Mouse (Mus musculus): Measurements from ENCODE around the gene Stat5b.

The Stat5b gene

GRCm38 (mm10) chr11:100836923-100837702 lies 13.4 kb downstream of the Stat5b start:
- no peak for TF ChIP-seq GATA4 (IDR thresholded peaks at IDR 0.05; ENCODE audit: insufficient replicate concordance, low read length)

DNA sequence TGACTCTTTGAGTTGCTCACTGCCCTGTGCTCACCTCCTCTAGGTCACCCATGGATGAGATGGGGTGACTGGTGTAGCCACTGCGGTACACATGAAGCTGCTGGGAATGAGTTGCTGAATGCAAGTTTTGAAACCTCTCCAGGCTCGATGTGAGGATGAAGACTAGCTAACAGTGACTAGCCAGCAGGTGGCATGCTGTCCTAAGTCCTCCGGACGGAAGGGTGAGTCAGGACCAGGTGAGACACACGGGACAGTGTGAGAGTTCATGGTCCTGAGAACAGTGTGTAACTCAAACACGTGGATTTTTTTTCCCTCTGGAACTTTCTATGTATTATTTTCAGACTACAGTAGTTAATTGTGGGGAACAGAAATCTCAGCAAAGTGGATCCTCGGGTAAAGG lies 17.1 kb downstream of the Stat5b start:
- no peak for TF ChIP-seq GATA4 (IDR thresholded peaks at IDR 0.05; ENCODE audit: insufficient replicate concordance, low read length)

DNA sequence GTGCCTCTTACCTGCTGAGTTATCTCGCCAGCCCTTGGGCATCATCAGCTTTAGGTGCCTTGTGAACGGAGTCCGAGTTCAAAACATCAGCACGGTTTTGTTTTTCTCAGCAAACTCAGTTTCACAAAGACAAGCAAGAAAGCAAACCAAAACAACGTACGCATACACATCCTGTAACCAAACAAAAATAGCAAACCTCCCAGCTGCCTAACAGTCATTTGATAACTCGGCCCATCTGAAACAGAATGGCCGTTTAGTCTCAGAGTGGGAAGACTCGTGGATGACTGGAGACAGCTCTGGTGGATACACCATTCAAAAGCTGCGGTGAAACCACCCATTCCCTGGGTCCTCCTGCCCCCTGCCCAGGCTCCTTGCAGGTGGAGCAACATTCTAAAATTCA lies 19.1 kb downstream of the Stat5b start:
- no peak for TF ChIP-seq GATA4 (IDR thresholded peaks at IDR 0.05; ENCODE audit: insufficient replicate concordance, low read length)

GRCm38 (mm10) chr11:100829691-100830090 lies 20.8 kb downstream of the Stat5b start:
- no peak for TF ChIP-seq GATA4 (IDR thresholded peaks at IDR 0.05; ENCODE audit: insufficient replicate concordance, low read length)

DNA sequence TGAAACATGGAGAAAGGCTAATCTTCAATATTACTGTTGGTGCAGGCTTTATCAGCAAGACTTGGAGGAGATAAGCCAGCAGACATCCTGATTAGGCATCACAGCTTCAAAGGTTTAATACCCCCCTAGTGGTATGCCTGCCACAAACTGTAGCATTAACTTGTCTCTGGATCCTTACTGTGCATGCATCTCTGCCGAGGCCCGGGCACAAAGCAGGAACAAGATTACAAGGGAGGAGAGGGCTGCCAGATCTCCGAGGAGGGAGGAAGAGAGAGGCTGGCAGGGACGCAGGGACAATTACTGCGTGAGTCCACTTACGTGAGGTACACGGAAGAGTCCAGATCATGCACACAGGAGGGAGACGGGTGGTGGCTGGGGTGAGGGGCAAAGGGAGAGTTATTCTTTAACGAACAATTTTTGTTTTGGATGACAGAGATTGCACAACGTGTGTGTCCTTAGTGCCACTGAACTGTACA lies 21.8 kb downstream of the Stat5b start:
- TF ChIP-seq GATA4 (IDR thresholded peaks at IDR 0.05; ENCODE audit: insufficient replicate concordance, low read length) = no peak; the same call in 1 of the 2 replicates

DNA sequence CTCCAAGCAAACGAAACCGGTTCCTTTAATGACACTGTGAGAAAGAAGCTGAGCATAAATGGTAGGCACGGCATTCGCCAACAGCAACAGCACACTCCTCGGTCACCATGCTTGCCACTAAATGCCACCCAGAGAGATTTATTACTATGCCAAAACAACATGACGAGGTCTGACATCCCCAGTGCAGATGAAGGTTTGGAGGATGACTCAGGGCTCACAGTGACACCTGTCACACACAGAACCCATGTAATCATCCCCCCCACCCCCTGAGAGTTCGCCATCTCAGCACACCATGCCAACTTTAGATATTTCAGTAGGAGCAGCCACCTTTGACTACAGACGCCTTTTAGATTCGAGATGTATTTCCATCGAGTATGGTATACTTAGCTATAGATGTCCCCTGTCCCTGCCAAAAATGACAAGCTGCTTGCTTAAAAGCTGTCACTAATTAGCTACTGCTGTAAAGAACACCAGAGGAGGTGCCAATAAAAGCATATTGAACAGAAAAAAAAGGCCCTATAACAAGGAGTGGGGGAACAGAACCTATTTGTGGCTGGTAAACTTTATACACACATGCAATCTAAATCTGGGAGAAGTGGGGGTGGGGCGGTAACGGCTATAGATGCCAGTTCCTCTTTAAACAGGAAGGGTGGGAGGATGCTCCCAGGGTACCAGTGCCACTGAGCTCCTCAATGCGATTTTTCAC lies 24.2 kb downstream of the Stat5b start:
- TF ChIP-seq GATA4 (IDR thresholded peaks at IDR 0.05; ENCODE audit: insufficient replicate concordance, low read length) = no peak

DNA sequence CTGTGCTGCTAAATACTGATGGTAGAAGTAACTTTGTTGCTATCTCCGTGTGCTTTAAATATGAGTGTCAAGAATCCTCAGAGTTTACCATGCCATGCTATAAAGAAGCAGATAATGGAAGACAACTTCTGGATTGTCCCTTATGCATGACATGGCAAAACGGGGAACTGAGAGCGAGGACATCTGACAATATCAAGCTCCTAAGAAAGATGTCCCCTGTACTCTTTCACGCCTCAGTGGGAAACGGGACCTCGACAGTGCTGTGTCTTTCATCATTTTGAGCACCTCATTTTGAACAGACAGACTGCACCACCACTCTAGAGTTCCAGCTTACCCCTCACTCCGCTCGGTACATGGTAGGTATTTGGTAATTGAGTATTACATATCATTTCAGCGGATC lies 25.1 kb downstream of the Stat5b start:
- TF ChIP-seq GATA4 (IDR thresholded peaks at IDR 0.05; ENCODE audit: insufficient replicate concordance, low read length) = no peak

DNA sequence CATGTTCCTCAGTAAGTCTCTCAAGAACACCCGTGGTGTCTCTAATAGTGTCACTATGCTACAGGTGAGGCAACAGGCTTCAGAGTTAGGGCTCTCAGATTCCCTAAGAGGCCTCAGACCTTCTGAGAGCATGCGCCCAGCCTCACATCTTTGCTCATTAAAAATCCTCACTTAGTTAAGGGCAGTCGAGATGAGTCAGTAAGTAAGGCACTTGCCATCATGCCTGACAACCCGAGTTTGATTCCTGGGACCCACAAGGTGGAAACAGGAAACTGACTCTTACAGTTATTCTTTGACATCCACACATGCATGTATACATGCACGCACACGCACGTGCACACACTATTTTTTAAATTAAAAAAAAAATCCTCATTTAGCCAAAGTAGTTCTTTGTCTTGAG lies 26.0 kb downstream of the Stat5b start:
- no peak for TF ChIP-seq GATA4 (IDR thresholded peaks at IDR 0.05; ENCODE audit: insufficient replicate concordance, low read length)

DNA sequence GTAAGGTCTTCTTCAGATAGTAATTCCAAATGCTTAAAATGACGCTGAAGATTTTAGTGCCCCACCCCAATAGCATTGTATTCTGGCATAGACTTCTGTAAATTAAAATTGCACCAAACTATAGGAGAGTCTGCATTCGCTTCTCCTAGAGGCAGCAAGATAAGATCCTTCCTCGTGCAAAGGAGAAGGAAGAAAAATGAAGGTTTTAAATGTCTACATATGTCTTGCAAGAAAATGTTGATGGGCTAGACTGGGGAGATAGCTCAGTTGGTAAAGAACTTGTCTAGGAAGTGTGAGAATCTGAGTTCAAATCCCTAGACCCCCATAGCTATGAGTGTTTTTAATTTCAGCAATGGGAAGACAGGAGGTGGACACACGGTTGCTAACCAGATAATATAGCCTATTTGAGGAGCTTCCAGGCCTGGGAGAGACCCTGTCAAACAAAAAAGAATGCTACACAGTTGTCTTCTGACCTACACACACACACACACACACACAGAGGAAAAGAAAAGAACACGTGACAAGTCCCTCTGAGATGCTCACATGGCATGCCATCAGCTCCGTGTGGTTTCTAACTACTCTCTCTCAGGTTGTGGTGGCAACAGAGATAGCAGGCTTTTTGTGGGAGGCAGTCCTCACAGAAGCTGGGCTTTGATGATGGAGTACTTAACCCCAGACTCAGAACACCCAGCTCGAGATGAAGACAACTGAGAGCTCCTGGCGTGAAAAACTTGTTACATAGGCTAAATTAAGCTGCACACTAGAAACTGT lies 26.8 kb downstream of the Stat5b start:
- no peak for TF ChIP-seq GATA4 (IDR thresholded peaks at IDR 0.05; ENCODE audit: insufficient replicate concordance, low read length)

DNA sequence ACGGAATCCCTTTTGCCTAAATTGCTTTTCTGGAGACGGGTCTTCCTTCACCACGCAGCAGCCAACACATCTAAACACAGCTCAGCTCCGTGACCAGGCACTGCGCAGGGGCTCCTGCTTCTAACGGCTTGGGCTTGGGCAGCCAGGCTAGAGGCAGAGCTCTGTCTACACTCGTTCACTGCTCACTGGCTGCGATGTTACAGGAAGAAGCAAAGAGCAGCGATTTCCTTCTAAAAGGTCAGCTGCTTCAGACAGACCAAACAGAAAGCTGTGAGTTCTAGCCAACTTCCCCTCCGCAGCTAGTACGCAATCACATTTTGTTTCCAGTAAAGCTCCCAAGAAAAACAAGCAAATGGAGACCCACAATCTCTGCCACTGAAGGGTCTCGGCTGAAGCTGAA lies 28.2 kb downstream of the Stat5b start:
- TF ChIP-seq GATA4 (IDR thresholded peaks at IDR 0.05; ENCODE audit: insufficient replicate concordance, low read length) = no peak

- TF ChIP-seq GATA4 (IDR thresholded peaks at IDR 0.05; ENCODE audit: insufficient replicate concordance, low read length) = no peak
Measured at GRCm38 (mm10) chr11:100821605-100822220, 28.8 kb downstream of the Stat5b start.

DNA sequence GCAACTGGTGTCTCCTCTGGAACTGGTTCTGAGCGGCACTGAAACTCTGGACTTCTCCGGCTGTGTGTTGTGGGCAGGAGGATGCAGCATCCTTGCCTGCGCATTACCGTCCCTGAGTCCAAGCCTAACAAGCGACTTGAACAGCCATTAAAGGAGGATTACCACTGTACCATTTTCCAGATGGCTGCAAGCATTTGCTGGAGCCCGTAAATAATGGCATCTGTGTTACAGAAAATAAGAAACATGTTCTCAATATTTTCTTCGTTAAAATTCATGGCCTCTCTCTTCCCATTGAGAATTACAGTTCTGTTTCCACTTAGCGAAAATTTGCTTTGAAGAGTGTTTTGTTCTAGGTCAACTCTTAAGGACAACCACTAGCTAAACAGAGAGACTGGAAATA lies 30.5 kb downstream of the Stat5b start:
- no peak for TF ChIP-seq GATA4 (IDR thresholded peaks at IDR 0.05; ENCODE audit: insufficient replicate concordance, low read length)

DNA sequence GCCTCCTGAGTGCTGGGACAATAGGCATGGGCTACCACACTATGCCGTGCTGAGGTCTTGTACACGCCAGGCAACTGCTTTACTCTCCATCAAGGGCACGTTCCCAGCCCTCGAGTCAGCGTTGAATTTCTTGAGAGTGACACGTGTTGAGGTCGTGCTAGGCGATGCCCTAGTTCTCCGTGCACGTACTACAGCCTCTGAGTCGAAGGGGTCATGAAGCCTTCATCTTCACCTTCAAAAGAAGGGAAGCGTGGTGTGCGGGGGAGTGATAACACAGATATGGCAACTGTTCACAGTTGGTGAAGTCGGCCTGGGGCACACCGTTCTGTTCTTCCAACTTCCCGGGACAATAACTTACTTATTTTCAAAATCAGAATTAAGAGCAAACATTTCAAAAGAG lies 30.9 kb downstream of the Stat5b start:
- no peak for TF ChIP-seq GATA4 (IDR thresholded peaks at IDR 0.05; ENCODE audit: insufficient replicate concordance, low read length)

GRCm38 (mm10) chr11:100819048-100819447 lies 31.5 kb downstream of the Stat5b start:
- no peak for TF ChIP-seq GATA4 (IDR thresholded peaks at IDR 0.05; ENCODE audit: insufficient replicate concordance, low read length)

DNA sequence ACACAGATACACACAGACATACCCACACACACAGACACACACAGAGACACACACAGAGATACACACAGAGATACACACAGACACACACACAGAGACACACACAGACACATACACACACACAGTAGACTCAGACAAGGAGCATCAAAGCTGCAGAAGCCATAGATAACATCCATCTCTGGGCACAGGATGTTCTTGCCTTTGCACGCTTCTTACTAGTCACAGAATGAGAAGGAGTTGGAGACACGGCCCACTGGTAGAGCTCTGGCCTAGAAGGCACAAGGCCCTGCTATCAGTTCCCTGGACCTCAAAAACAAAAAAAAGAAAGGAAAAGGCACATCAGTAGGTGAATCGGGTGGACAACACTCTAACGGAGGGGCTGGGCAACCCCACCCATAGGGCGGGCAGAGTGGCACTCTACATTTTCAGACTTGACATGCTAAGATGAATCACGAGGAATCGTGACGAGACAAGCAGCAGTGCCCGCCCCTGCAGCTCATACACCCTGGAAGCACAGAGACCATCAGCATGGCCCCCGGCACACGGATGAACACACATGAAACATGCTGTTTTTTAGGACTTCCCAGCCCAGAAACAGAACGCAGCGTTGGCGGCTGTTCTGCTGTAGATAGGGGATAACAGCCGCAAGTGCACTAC lies 32.0 kb downstream of the Stat5b start:
- TF ChIP-seq GATA4 (IDR thresholded peaks at IDR 0.05; ENCODE audit: insufficient replicate concordance, low read length) = no peak

Measured in liver, adult (tissue).